Mouse (Mus musculus) CH12.LX (cell line): ENCODE measurements around the gene Mknk2. TPM values are rescaled to one million over a fixed set of nuclear protein-coding genes. Genes with fewer than 3 reads are reported as not detected.

Source experiments
- DNase-seq: peaks from one replicate; pipeline ENCODE4 v3.0.0-alpha.2; 2013; ENCODE audit errors: extremely low read depth
- H3K27ac ChIP-seq: 2 replicates; pipeline ENCODE4 v1.5.1; 2012; ENCODE audit warnings: low read depth, mild to moderate bottlenecking, control low read depth, moderate library complexity; ENCODE audit not compliant: insufficient read depth
- H3K27me3 ChIP-seq: replicated peaks from 2 replicates; pipeline ENCODE3; 2012; ENCODE audit warnings: inconsistent platforms
- H3K36me3 ChIP-seq, 2 experiments: replicated peaks in 1 of 2; 2 replicates each; pipeline versions ENCODE3 to v1.6.1; 2012; ENCODE audit warnings: inconsistent platforms in 1 of 2, low read length in 1 of 2, mild to moderate bottlenecking in 1 of 2, mixed read lengths in 1 of 2, moderate library complexity in 1 of 2; ENCODE audit not compliant: control insufficient read depth in 1 of 2, insufficient read depth in 1 of 2
- H3K4me1 ChIP-seq, 2 experiments: 2 replicates each; pipeline ENCODE4 v1.6.1; 2012; ENCODE audit warnings: inconsistent platforms in 1 of 2, moderate library complexity in 1 of 2; ENCODE audit not compliant: insufficient read depth in 2 of 2, control insufficient read depth in 1 of 2
- H3K4me2 ChIP-seq: 2 replicates; pipeline ENCODE4 v1.6.1; 2012; ENCODE audit warnings: low read depth, mild to moderate bottlenecking, control low read depth; ENCODE audit not compliant: poor library complexity, insufficient read depth, severe bottlenecking
- H3K4me3 ChIP-seq, 3 experiments: fragments of 150-350 bp in 1 of 3; sonication (generic) in 1 of 3; replicated peaks in 1 of 3; 2 replicates each; pipeline versions ENCODE3 to v1.5.1; 2011 to 2012; ENCODE audit warnings: low read depth in 2 of 3, low read length in 2 of 3, mild to moderate bottlenecking in 2 of 3, moderate library complexity in 2 of 3, control low read depth in 1 of 3, improper control_type of control experiment in 1 of 3, inconsistent platforms in 1 of 3, mixed read lengths in 1 of 3; ENCODE audit not compliant: poor library complexity in 1 of 3
- H3K79me2 ChIP-seq: replicated peaks from 2 replicates; pipeline ENCODE4 v1.6.1; 2012; ENCODE audit warnings: mild to moderate bottlenecking, moderate library complexity; ENCODE audit not compliant: control insufficient read depth, poor library complexity, insufficient read depth, severe bottlenecking; ENCODE audit errors: extremely low read depth
- H3K9ac ChIP-seq: 2 replicates; pipeline ENCODE4 v1.6.1; 2012; ENCODE audit warnings: low read depth, mild to moderate bottlenecking, control low read depth, moderate library complexity; ENCODE audit not compliant: insufficient read depth
- H3K9me3 ChIP-seq: replicated peaks from 2 replicates; pipeline ENCODE3; 2012; ENCODE audit warnings: low read length, inconsistent platforms, mixed read lengths
- CHD2 ChIP-seq: IDR thresholded peaks from 2 replicates; pipeline ENCODE4 v1.6.1; 2011; ENCODE audit warnings: low read length, improper control_type of control experiment
- E2F4 ChIP-seq: IDR thresholded peaks from 2 replicates; pipeline ENCODE4 v1.6.1; 2011; ENCODE audit warnings: low read depth, low read length, improper control_type of control experiment; ENCODE audit not compliant: insufficient replicate concordance
- ETS1 ChIP-seq: conservative IDR thresholded peaks from 2 replicates; pipeline ENCODE4 v1.6.1; 2012; ENCODE audit warnings: low read depth, mild to moderate bottlenecking, inconsistent platforms, low read length, improper control_type of control experiment, moderate library complexity
- GABPA ChIP-seq: IDR thresholded peaks from 2 replicates; pipeline ENCODE4 v1.6.1; 2012; ENCODE audit warnings: low read depth, low read length, improper control_type of control experiment, inconsistent platforms; ENCODE audit not compliant: insufficient replicate concordance
- JUND ChIP-seq: conservative IDR thresholded peaks from 2 replicates; pipeline ENCODE4 v1.6.1; 2011; ENCODE audit warnings: low read depth, low read length, improper control_type of control experiment
- KAT2A ChIP-seq: IDR thresholded peaks from 2 replicates; pipeline ENCODE4 v1.6.1; 2012; ENCODE audit warnings: low read length, improper control_type of control experiment, inconsistent platforms; ENCODE audit not compliant: insufficient replicate concordance
- MXI1 ChIP-seq: IDR thresholded peaks from 2 replicates; pipeline ENCODE4 v1.6.1; 2011; ENCODE audit warnings: mild to moderate bottlenecking, low read depth, low read length, improper control_type of control experiment
- MYC ChIP-seq: IDR thresholded peaks from 2 replicates; pipeline ENCODE4 v1.6.1; 2011; ENCODE audit warnings: low read depth, mild to moderate bottlenecking, improper control_type of control experiment, low read length
- POLR2AphosphoS2 ChIP-seq: IDR thresholded peaks from 2 replicates; pipeline ENCODE4 v1.6.1; 2011; ENCODE audit warnings: low read depth, low read length, improper control_type of control experiment
- RCOR1 ChIP-seq: conservative IDR thresholded peaks from 2 replicates; pipeline ENCODE4 v1.6.1; 2012; ENCODE audit warnings: low read depth, mild to moderate bottlenecking, inconsistent platforms, low read length, improper control_type of control experiment
- SIN3A ChIP-seq: IDR thresholded peaks from 2 replicates; pipeline ENCODE4 v1.6.1; 2012; ENCODE audit warnings: low read length, improper control_type of control experiment, inconsistent platforms
- SMC3 ChIP-seq: IDR thresholded peaks from 2 replicates; pipeline ENCODE4 v1.6.1; 2011; ENCODE audit warnings: low read depth, low read length, improper control_type of control experiment
- UBTF ChIP-seq: IDR thresholded peaks from 2 replicates; pipeline ENCODE4 v1.6.1; 2012; ENCODE audit warnings: low read depth, mild to moderate bottlenecking, inconsistent platforms, low read length, improper control_type of control experiment, moderate library complexity
- USF2 ChIP-seq: conservative IDR thresholded peaks from 2 replicates; pipeline ENCODE4 v1.6.1; 2011; ENCODE audit warnings: low read depth, low read length, improper control_type of control experiment
- ZC3H11A ChIP-seq: IDR thresholded peaks from 2 replicates; pipeline ENCODE4 v1.6.1; 2012; ENCODE audit warnings: low read depth, mild to moderate bottlenecking, inconsistent platforms, low read length, improper control_type of control experiment
- ZNF384 ChIP-seq: IDR thresholded peaks from 2 replicates; pipeline ENCODE4 v1.6.1; 2012; ENCODE audit warnings: low read depth, low read length, improper control_type of control experiment, inconsistent platforms
- dilution Hi-C: fragments of 300-500 bp; cut with MboI; formaldehyde crosslinking; loops from 2 replicates; pipeline ENCODE4 v1.14.3; 2020; ENCODE audit warnings: low sequenced_read_pairs; ENCODE audit not compliant: extremely low pct_unique_long_range_greater_than_20kb, extremely low pct_ligation_motif_present
- in situ Hi-C: fragments of 300-500 bp; cut with MboI; formaldehyde crosslinking; loops from 3 replicates; pipeline ENCODE4 v1.14.3; 2019; ENCODE audit warnings: low sequenced_read_pairs, low pct_ligation_motif_present, low pct_unique_long_range_greater_than_20kb, mixed read lengths
- polyA plus RNA-seq: library from polyadenylated mRNA; unstranded; fragments of >175 nt; gene quantifications from 2 replicates; pipeline ENCODE4 v1.2.1, GENCODE M21; 2012; ENCODE audit warnings: low read depth; ENCODE audit not compliant: insufficient read length
- total RNA-seq, 2 experiments: library from RNA; depleted of rRNA; stranded (reverse); fragments of 300-350 nt in 1 of 2; fragments of >200 nt in 1 of 2; gene quantifications; 2 replicates each; pipeline ENCODE4 v1.2.3; 2012 to 2014

The Mknk2 gene
- total and polyA plus RNA-seq, 3 experiments = 91.5 to 199 (median 138) TPM

DNA sequence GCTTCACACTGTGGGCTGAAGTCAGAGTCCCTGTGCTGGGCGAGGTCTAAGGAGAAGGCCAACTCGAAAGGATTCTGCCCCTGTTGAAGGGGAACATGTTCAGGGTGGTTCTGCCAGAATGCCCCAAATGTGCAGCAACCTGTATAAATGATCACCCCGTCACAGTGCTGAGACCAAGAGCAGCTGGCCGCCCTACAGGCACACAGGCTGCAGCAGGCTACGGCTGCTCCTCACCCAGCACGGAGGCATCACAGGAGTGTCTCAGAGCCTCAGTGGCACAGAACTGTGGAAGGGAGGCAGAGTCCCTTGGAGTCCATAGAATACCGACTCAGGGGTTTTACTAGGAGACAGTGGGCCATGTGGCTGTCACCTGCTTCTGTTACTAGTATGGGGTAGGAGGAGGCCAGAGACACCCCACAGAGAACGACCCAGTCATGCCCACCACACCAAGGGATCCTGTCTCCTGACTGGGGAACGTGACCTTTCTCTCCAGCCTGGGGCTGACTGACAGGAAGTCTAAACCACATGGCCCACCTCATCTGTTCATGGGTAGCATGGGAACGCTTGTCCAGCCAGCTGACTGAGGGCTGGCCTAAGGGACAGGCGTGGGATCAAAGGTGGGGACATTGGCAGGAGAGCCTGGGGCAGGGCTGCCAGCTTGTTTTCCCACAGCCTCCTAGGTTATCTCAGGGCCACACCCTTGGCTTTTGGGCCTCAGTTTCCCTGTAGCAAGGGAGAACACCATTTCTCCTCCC lies 5.8 kb downstream of the Mknk2 start:
- Histone ChIP-seq H3K9me3 (no peaks in the 10 kb centered on the region), H3K4me1 (peaks cover 15 to 64% of the 10 kb centered on the region in 2 experiments), H3K36me3 (peaks cover 59 to 77% of the 10 kb centered on the region in 2 experiments), H3K79me2 (peaks cover 40% of the 10 kb centered on the region), H3K9ac (no peak overlapping the region), H3K27me3 (no peaks in the 10 kb centered on the region), H3K27ac (no peak overlapping the region), H3K4me3 (no peak overlapping the region), H3K4me2 (no peak overlapping the region)
- TF ChIP-seq SMC3 (no peak), ZNF384 (no peak), USF2 (no peak), ZC3H11A (no peak), POLR2AphosphoS2 (no peak), RCOR1 (no peak), E2F4 (no peak), CHD2 (no peak), UBTF (no peak)
- dilution Hi-C loops (no loop called here), in situ Hi-C loops (no loop called here)
- no peak for DNase-seq

- peaks cover 68 to 86% of the 10 kb centered on the region in 2 experiments for H3K36me3 ChIP-seq
- peaks cover 40% of the 10 kb centered on the region for H3K79me2 ChIP-seq
- DNase-seq = no peak
- peaks cover 15 to 72% of the 10 kb centered on the region in 2 experiments for H3K4me1 ChIP-seq
- no peak overlapping the region for H3K27ac ChIP-seq
- TF ChIP-seq MXI1 (no peak), MYC (no peak), GABPA (no peak), SMC3 (no peak), ZC3H11A (no peak), SIN3A (no peak), JUND (no peak), KAT2A (no peak), ETS1 (no peak)
- H3K9ac ChIP-seq = no peak overlapping the region
- no peak overlapping the region for H3K4me3 ChIP-seq
- dilution Hi-C loops (no loop called here), in situ Hi-C loops (no loop called here)
- H3K9me3 ChIP-seq = no peaks in the 10 kb centered on the region
- no peaks in the 10 kb centered on the region for H3K27me3 ChIP-seq
- H3K4me2 ChIP-seq = no peak overlapping the region
These were observed 6.7 kb downstream of the Mknk2 start for GRCm38 (mm10) chr10:80671251-80671650.
